Mouse (Mus musculus) frontal cortex, adult 2 months (tissue): ENCODE results near the gene Vmn1r27. TPM values are rescaled to one million over a fixed set of nuclear protein-coding genes. Genes with fewer than 3 reads are reported as not detected.

Experiments
- DNase-seq, 2 experiments: peaks; one replicate each; pipeline ENCODE4 v3.0.0; 2022; ENCODE audit warnings: low spot score in 1 of 2; ENCODE audit errors: extremely low spot score in 1 of 2
- polyA plus RNA-seq: library from polyadenylated mRNA; depleted of rRNA; stranded (reverse); fragments of >200 nt; gene quantifications from 2 replicates; pipeline ENCODE4 v1.2.3, GENCODE M21; 2012; rRNA removed

The Vmn1r27 gene
- not detected in 2 replicates for polyA plus RNA-seq

DNA sequence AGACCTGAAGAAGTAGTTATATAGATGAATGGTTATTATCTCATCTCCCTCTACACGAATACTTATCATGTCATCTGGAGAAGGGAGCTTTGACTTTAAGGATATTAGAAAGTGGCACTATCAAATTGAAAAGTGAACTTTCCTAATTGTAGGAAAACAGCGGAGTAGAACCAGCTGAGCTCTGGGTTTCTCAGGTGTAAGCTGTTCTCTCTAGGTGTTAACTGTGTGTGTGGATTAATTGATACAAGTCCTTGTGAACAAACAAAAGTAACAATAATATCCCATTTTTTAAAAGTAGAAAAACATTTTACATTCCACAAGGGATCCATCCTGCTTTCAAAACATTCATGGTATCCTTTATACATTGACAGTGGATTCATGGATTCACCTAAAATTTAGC lies at the start of gene Vmn1r27:
Gene Vmn1r27, minus strand, starts transcription at position 101 of the 400 bp plus-strand sequence.
- no peak for DNase-seq

DNA sequence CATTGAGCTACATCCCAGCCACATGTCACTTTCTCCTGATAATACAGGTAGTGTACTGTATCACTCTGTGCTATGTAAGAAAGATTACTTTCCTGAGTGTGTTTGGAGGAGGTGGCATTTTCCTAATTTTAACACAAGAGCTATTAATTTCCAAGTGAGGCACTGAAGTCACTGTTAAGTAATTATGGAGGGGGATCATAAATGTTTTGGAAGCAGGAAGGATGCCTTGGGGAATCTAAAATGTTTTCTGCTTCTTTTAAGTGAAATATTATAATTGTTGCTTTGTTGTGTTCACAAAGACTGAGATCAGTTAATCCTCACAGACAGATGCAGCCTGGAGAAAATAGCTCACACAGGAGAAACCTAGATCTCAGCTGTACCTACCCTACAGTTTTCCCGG lies 43.1 kb upstream of the Vmn1r27 start, which contains the start of gene Vmn1r28:
Gene Vmn1r28, plus strand, starts transcription at position 301 of the 400 bp plus-strand sequence.
- DNase-seq: no peak

- DNase-seq: peak in 1 of 2 experiments; percentile 46
Measured at GRCm38 (mm10) chr6:58216119-58216518, 2.5 kb downstream of the Vmn1r27 start.

Other genes starting within 250 kb of the Vmn1r27 start
- not detected in 2 replicates for gene Vmn1r25, start 238.0 kb downstream of the Vmn1r27 start, polyA plus RNA-seq
- gene Vmn1r26, start 203.7 kb downstream of the Vmn1r27 start, polyA plus RNA-seq: not detected in 2 replicates
- gene Vmn1r28, start 43.2 kb upstream of the Vmn1r27 start, polyA plus RNA-seq: not detected in 2 replicates
- not detected in 2 replicates for gene Vmn1r29, start 82.7 kb upstream of the Vmn1r27 start, polyA plus RNA-seq
- not detected in 2 replicates for gene Vmn1r30, start 224.6 kb upstream of the Vmn1r27 start, polyA plus RNA-seq